Mouse (Mus musculus) hematopoietic multipotent progenitor cell, adult 10-12 weeks (in vitro differentiated cells): ENCODE measurements around the gene Socs4. TPM values are rescaled to one million over a fixed set of nuclear protein-coding genes. Genes with fewer than 3 reads are reported as not detected.

ENCODE experiments used
- polyA plus RNA-seq: library from polyadenylated mRNA; stranded (reverse); fragments of >175 nt; gene quantifications from 2 replicates; pipeline ENCODE4 v1.2.3, GENCODE M21; 2012; ENCODE audit warnings: low replicate concordance

The Socs4 gene
- 4.6 and 5.2 TPM in 2 replicates for polyA plus RNA-seq

DNA sequence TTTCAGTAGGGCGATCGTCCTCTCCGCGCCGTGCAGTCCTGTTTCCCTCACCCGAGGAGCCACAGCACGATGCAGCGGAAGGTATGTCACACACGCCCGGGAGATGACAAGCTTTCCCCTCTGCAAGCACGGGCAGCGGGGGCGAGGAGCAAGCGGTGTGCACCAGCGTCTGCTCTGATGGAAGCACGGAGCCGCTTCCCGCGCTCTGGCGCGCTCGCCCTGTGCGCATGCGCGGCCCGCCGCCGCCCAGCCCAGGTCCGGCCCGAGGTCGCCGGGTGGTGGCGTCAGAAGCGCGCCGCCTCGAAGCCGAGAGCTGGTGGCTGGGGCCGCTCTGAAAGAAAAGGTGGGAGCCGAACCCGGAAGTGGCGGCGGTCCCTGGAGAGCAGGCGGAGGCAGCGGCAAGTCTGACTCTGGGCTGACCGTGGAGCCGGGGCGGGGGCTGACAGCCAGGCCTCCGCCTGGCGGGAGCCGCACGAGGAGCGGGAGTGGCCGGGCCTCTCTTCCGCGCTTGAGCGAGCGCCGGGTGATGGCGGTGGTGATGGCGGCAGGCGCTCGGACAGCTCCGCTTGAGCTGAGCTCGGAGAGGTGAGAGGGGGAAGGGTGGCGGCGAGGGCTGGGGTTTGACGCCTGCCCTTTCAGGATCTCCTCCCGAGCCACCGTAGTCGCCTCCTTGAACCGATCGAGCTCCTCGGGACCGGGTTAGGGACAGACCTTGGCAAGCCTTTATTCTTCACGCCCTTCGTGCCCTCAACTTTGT, at the start of gene Socs4, which contains the start of gene Wdhd1:
TSS of gene Socs4 (plus strand) at position 295 of the 757 bp plus-strand sequence.
TSS of gene Wdhd1 (minus strand) at position 221 of the 757 bp plus-strand sequence.

DNA sequence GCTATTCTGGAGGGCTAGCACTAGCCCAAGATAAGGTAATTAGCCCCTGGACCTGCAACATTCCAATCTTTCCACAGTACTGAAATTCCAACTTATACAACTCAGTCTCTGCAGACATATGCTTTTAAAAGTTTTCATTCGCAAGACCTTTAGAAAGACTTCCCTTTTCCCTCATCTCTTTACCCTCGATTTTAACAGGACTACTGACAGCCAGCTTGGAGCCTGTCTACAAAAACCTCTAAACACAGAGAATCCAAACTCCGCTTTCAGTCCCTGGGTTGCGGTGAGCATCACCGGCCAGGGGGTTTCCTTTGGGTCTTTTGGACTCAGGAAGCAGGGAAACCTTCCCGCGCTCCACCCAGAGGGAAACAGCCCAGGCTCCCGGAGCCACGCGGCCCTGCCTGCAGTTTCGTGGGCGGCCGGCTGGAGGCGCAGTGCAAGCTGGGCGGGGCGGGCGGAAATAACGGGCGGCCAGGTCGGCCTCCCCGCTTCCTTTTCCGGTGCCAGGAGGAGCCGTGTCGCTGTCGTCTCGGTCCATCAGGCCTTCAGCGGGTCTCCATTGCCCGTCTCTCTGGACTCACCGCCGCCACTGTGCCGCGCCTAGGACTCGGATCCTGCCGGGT, 21.2 kb downstream of the Socs4 start, which contains the start of gene Mapk1ip1l:
TSS of gene Mapk1ip1l (plus strand) at position 482 of the 623 bp plus-strand sequence.

Other genes starting within 250 kb of the Socs4 start
- 13.9 and 20.5 TPM in 2 replicates for gene Gch1, start 87.5 kb upstream of the Socs4 start, polyA plus RNA-seq
- gene Wdhd1, start 74 bp upstream of the Socs4 start, polyA plus RNA-seq = 0.61 and 2.8 TPM in 2 replicates
- gene Mapk1ip1l, start 21.3 kb downstream of the Socs4 start, polyA plus RNA-seq = 50.9 and 168 TPM in 2 replicates
- 228 and 1,613 TPM in 2 replicates for gene Lgals3, start 90.8 kb downstream of the Socs4 start, polyA plus RNA-seq
- 0.96 and 7.9 TPM in 2 replicates for gene Dlgap5, start 141.5 kb downstream of the Socs4 start, polyA plus RNA-seq
- 15.0 and 15.3 TPM in 2 replicates for gene Fbxo34, start 173.5 kb downstream of the Socs4 start, polyA plus RNA-seq